Mouse (Mus musculus) stomach, embryonic 15.5 days (tissue): Measurements from ENCODE around the gene Spata31d1d. TPM values are rescaled to one million over a fixed set of nuclear protein-coding genes. Genes with fewer than 3 reads are reported as not detected.
A peak's percentile ranks its signal among the peaks of the same experiment; 100 is the strongest.
"Not testable (repeated sequence)": the region's sequence is repeated elsewhere in the genome, so short reads cannot be mapped to it uniquely, and the experiment has no call there.

Source experiments
- ATAC-seq: fragments of 200-750 bp; cut with Nextera tagmentation; 2 replicates; pipeline ENCODE4 v1.8.0; 2017; ENCODE audit warnings: low read depth, moderate number of reproducible peaks, moderate TSS enrichment; ENCODE audit not compliant: insufficient read depth, low FRiP score
- H3K27ac ChIP-seq: fragments of 300-500 bp; sonication (generic); 2 replicates; pipeline ENCODE4 v1.5.1; 2015; ENCODE audit warnings: mild to moderate bottlenecking, inconsistent platforms
- H3K27me3 ChIP-seq: fragments of 300-500 bp; sonication (generic); replicated peaks from 2 replicates; pipeline ENCODE4 v1.6.1; 2015; ENCODE audit warnings: inconsistent platforms
- H3K36me3 ChIP-seq: fragments of 300-500 bp; sonication (generic); 2 replicates; pipeline ENCODE4 v1.6.1; 2015; ENCODE audit warnings: inconsistent platforms
- H3K4me1 ChIP-seq: fragments of 300-500 bp; sonication (generic); 2 replicates; pipeline ENCODE4 v1.6.1; 2015; ENCODE audit warnings: inconsistent platforms
- H3K4me2 ChIP-seq: fragments of 300-500 bp; sonication (generic); 2 replicates; pipeline ENCODE4 v1.6.1; 2015; ENCODE audit warnings: mild to moderate bottlenecking, inconsistent platforms
- H3K4me3 ChIP-seq: fragments of 300-500 bp; sonication (generic); replicated peaks from 2 replicates; pipeline ENCODE4 v1.5.1; 2015; ENCODE audit warnings: inconsistent platforms
- H3K9ac ChIP-seq: fragments of 300-500 bp; sonication (generic); 2 replicates; pipeline ENCODE4 v1.6.1; 2015; ENCODE audit warnings: inconsistent platforms
- H3K9me3 ChIP-seq: fragments of 300-500 bp; sonication (generic); 2 replicates; pipeline ENCODE4 v1.6.1; 2016; ENCODE audit warnings: inconsistent platforms
- WGBS: fragments of 180-500 bp; shearing (Covaris S2); methylation state at CpG from one replicate; pipeline ENCODE4 v1.1.7; 2015; 5-methylcytosine and 5-hydroxymethylcytosine counted together
- polyA plus RNA-seq: library from polyadenylated mRNA; unstranded; fragments of >200 nt; fragmentation: Nextera tagmentation; extraction: Ambion mirVana; gene quantifications from 2 replicates; pipeline ENCODE4 v1.2.1, GENCODE M21; 2015

Spata31d1d gene
- polyA plus RNA-seq, 1 experiment from 2014 or later = not detected

GRCm38 (mm10) chr13:59756906-59757305 is 25.4 kb upstream of the Spata31d1d start:
- Histone ChIP-seq H3K9me3 (no peaks in the 10 kb centered on the region), H3K27me3 (no peaks in the 10 kb centered on the region), H3K4me3 (no peak overlapping the region), H3K4me2 (no peak overlapping the region), H3K27ac (no peak overlapping the region), H3K4me1 (no peaks in the 10 kb centered on the region), H3K9ac (no peak overlapping the region), H3K36me3 (peaks cover 24% of the 10 kb centered on the region; the same call in 1 of the 2 replicates)
- ATAC-seq = no peak
- WGBS = 89% methylated on average over 7 of the region's 7 CpGs

- no peak overlapping the region for H3K4me2 ChIP-seq
- H3K36me3 ChIP-seq = 0 out of 2 replicates have a peak, but pooled peaks cover 4% of the 10 kb centered on the region
- H3K4me1 ChIP-seq = no peaks in the 10 kb centered on the region
- no peak overlapping the region for H3K27ac ChIP-seq
- no peak overlapping the region for H3K4me3 ChIP-seq
- H3K9ac ChIP-seq = no peak overlapping the region
- no peak for ATAC-seq
- no peaks in the 10 kb centered on the region for H3K27me3 ChIP-seq
- WGBS = 70% methylated on average over 12 of the region's 12 CpGs
- H3K9me3 ChIP-seq = no peaks in the 10 kb centered on the region
These were observed 18.8 kb upstream of the Spata31d1d start for GRCm38 (mm10) chr13:59750310-59750709.

- no peak within 1 kb of the TSS for H3K4me2 ChIP-seq
- WGBS = 79% methylated on average over 9 of the region's 9 CpGs
- H3K9me3 ChIP-seq = no peaks in the 10 kb centered on the region
- no peaks in the 10 kb centered on the region for H3K36me3 ChIP-seq
- no peak within 1 kb of the TSS for H3K27ac ChIP-seq
- no peaks in the 10 kb centered on the region for H3K27me3 ChIP-seq
- H3K4me1 ChIP-seq = no peaks in the 10 kb centered on the region
- no peak within 1 kb of the TSS for H3K4me3 ChIP-seq
- ATAC-seq = no peak
- H3K9ac ChIP-seq = no peak within 1 kb of the TSS
These were observed 15.2 kb upstream of the Spata31d1d start, which contains the start of gene 1700014D04Rik for GRCm38 (mm10) chr13:59746711-59747110. TSS of gene 1700014D04Rik (minus strand) at chr13:59746752.

GRCm38 (mm10) chr13:59746164-59746563 is 14.6 kb upstream of the Spata31d1d start:
- WGBS = 68% methylated on average over 6 of the region's 6 CpGs
- Histone ChIP-seq H3K4me3 (no peak overlapping the region), H3K36me3 (no peaks in the 10 kb centered on the region), H3K4me1 (no peaks in the 10 kb centered on the region), H3K27ac (no peak overlapping the region), H3K4me2 (no peak overlapping the region), H3K9ac (no peak overlapping the region), H3K27me3 (no peaks in the 10 kb centered on the region), H3K9me3 (no peaks in the 10 kb centered on the region)
- ATAC-seq = no peak

GRCm38 (mm10) chr13:59745462-59745861 is 13.9 kb upstream of the Spata31d1d start:
- no peak overlapping the region for H3K27ac ChIP-seq
- no peak for ATAC-seq

GRCm38 (mm10) chr13:59741697-59742096 is 10.1 kb upstream of the Spata31d1d start:
- Histone ChIP-seq H3K27me3 (no peaks in the 10 kb centered on the region), H3K4me1 (no peaks in the 10 kb centered on the region), H3K36me3 (no peaks in the 10 kb centered on the region), H3K9ac (no peak overlapping the region), H3K4me2 (no peak overlapping the region), H3K27ac (no peak overlapping the region), H3K4me3 (no peak overlapping the region), H3K9me3 (no peaks in the 10 kb centered on the region)
- 69% methylated on average over 10 of the region's 10 CpGs for WGBS
- ATAC-seq = no peak

More at GRCm38 (mm10) chr13:59745462-59745861, 13.9 kb upstream of the Spata31d1d start:
- H3K27me3 ChIP-seq = no peaks in the 10 kb centered on the region
- no peak overlapping the region for H3K9ac ChIP-seq
- H3K36me3 ChIP-seq = no peaks in the 10 kb centered on the region
- 77% methylated on average over 6 of the region's 6 CpGs for WGBS
- H3K4me2 ChIP-seq = no peak overlapping the region
- no peaks in the 10 kb centered on the region for H3K9me3 ChIP-seq
- H3K4me3 ChIP-seq = no peak overlapping the region
- H3K4me1 ChIP-seq = no peaks in the 10 kb centered on the region

- H3K4me3 ChIP-seq = no peak overlapping the region
- no peak overlapping the region for H3K27ac ChIP-seq
- ATAC-seq = no peak
- no peaks in the 10 kb centered on the region for H3K36me3 ChIP-seq
- no peaks in the 10 kb centered on the region for H3K27me3 ChIP-seq
- no peaks in the 10 kb centered on the region for H3K9me3 ChIP-seq
- H3K4me1 ChIP-seq = no peaks in the 10 kb centered on the region
- no peak overlapping the region for H3K9ac ChIP-seq
- 87% methylated on average over 11 of the region's 11 CpGs for WGBS
- H3K4me2 ChIP-seq = no peak overlapping the region
These were observed 9.5 kb upstream of the Spata31d1d start for GRCm38 (mm10) chr13:59741096-59741495.

GRCm38 (mm10) chr13:59739397-59739796 is 7.8 kb upstream of the Spata31d1d start:
- ATAC-seq = peak; percentile 67; the same call in 1 of the 2 replicates
- WGBS = 80% methylated on average over 4 of the region's 4 CpGs
- no peak overlapping the region for H3K4me3 ChIP-seq

GRCm38 (mm10) chr13:59738455-59738854 is 6.9 kb upstream of the Spata31d1d start:
- Histone ChIP-seq H3K27me3 (no peaks in the 10 kb centered on the region), H3K36me3 (no peaks in the 10 kb centered on the region), H3K4me2 (no peak overlapping the region), H3K9me3 (no peaks in the 10 kb centered on the region), H3K4me1 (no peaks in the 10 kb centered on the region), H3K4me3 (no peak overlapping the region), H3K27ac (no peak overlapping the region), H3K9ac (no peak overlapping the region)
- peak; percentile 76; the same call in 1 of the 2 replicates for ATAC-seq
- 84% methylated on average over 2 of the region's 2 CpGs for WGBS

More at GRCm38 (mm10) chr13:59739397-59739796, 7.8 kb upstream of the Spata31d1d start:
- H3K27ac ChIP-seq = no peak overlapping the region
- no peaks in the 10 kb centered on the region for H3K36me3 ChIP-seq
- H3K9ac ChIP-seq = no peak overlapping the region
- no peaks in the 10 kb centered on the region for H3K4me1 ChIP-seq
- no peaks in the 10 kb centered on the region for H3K9me3 ChIP-seq
- H3K4me2 ChIP-seq = no peak overlapping the region
- H3K27me3 ChIP-seq = no peaks in the 10 kb centered on the region

GRCm38 (mm10) chr13:59735190-59735589 is 3.6 kb upstream of the Spata31d1d start:
- Histone ChIP-seq H3K9ac (no peak overlapping the region), H3K4me3 (no peak overlapping the region), H3K9me3 (no peaks in the 10 kb centered on the region), H3K36me3 (no peaks in the 10 kb centered on the region), H3K27ac (no peak overlapping the region), H3K4me1 (no peaks in the 10 kb centered on the region), H3K27me3 (no peaks in the 10 kb centered on the region), H3K4me2 (no peak overlapping the region)
- ATAC-seq = peak; percentile 32; the same call in 1 of the 2 replicates
- 17% methylated on average over 3 of the region's 3 CpGs for WGBS

GRCm38 (mm10) chr13:59734347-59734746 is 2.8 kb upstream of the Spata31d1d start:
- H3K36me3 ChIP-seq, H3K27ac ChIP-seq, H3K9ac ChIP-seq, H3K27me3 ChIP-seq, H3K9me3 ChIP-seq, ATAC-seq, H3K4me2 ChIP-seq, H3K4me1 ChIP-seq, H3K4me3 ChIP-seq: not testable (repeated sequence)
- 37% methylated on average over 6 of the region's 6 CpGs for WGBS

GRCm38 (mm10) chr13:59733936-59734335 is 2.4 kb upstream of the Spata31d1d start:
- ATAC-seq = no peak
- 76% methylated on average over 4 of the region's 4 CpGs for WGBS
- Histone ChIP-seq H3K4me3 (no peak overlapping the region), H3K27ac (no peak overlapping the region), H3K9me3 (no peaks in the 10 kb centered on the region), H3K4me1 (no peaks in the 10 kb centered on the region), H3K4me2 (no peak overlapping the region), H3K9ac (no peak overlapping the region), H3K27me3 (no peaks in the 10 kb centered on the region), H3K36me3 (no peaks in the 10 kb centered on the region)
